Mouse (Mus musculus) MEL (cell line): ENCODE measurements around the gene Otp. TPM values are rescaled to one million over a fixed set of nuclear protein-coding genes. Genes with fewer than 3 reads are reported as not detected.

ENCODE experiments used
- DNase-seq: peaks from one replicate; pipeline ENCODE4 v3.0.0; 2011; ENCODE audit warnings: low read depth, low spot score
- H3K27ac ChIP-seq: 2 replicates; pipeline ENCODE4 v1.5.1; 2012; ENCODE audit warnings: low read depth, mild to moderate bottlenecking, control low read depth, low read length, moderate library complexity; ENCODE audit not compliant: control insufficient read depth
- H3K27me3 ChIP-seq, 2 experiments: fragments of 150-350 bp in 1 of 2; sonication (generic) in 1 of 2; 2 replicates each; pipeline ENCODE4 v1.6.1; 2012; ENCODE audit warnings: low read length in 2 of 2, mild to moderate bottlenecking in 2 of 2, improper control_type of control experiment in 1 of 2, moderate library complexity in 1 of 2; ENCODE audit not compliant: insufficient read depth in 2 of 2, control insufficient read depth in 1 of 2
- H3K36me3 ChIP-seq, 2 experiments: 2 replicates each; pipeline ENCODE4 v1.6.1; 2012 to 2014; ENCODE audit warnings: low read length in 2 of 2, improper control_type of control experiment in 1 of 2, inconsistent platforms in 1 of 2, mild to moderate bottlenecking in 1 of 2; ENCODE audit not compliant: insufficient read depth in 2 of 2, control insufficient read depth in 1 of 2
- H3K4me1 ChIP-seq, 2 experiments: fragments of 150-350 bp in 1 of 2; sonication (generic) in 1 of 2; 2 replicates each; pipeline ENCODE4 v1.6.1; 2012; ENCODE audit warnings: low read length in 2 of 2, improper control_type of control experiment in 1 of 2, mild to moderate bottlenecking in 1 of 2; ENCODE audit not compliant: insufficient read depth in 2 of 2, control insufficient read depth in 1 of 2
- H3K4me3 ChIP-seq, 2 experiments: fragments of 150-350 bp in 1 of 2; sonication (generic) in 1 of 2; 2 replicates each; pipeline ENCODE4 v1.5.1; 2012; ENCODE audit warnings: low read depth in 2 of 2, low read length in 2 of 2, mild to moderate bottlenecking in 2 of 2, moderate library complexity in 2 of 2, control low read depth in 1 of 2, improper control_type of control experiment in 1 of 2; ENCODE audit not compliant: control insufficient read depth in 1 of 2, insufficient read depth in 1 of 2
- H3K79me2 ChIP-seq: 2 replicates; pipeline ENCODE4 v1.6.1; 2012; ENCODE audit warnings: mild to moderate bottlenecking, low read length, moderate library complexity; ENCODE audit not compliant: control insufficient read depth, poor library complexity, insufficient read depth
- H3K9ac ChIP-seq: 2 replicates; pipeline ENCODE4 v1.6.1; 2012; ENCODE audit warnings: low read depth, mild to moderate bottlenecking, control low read depth, low read length, moderate library complexity; ENCODE audit not compliant: control insufficient read depth, poor library complexity, severe bottlenecking
- H3K9me3 ChIP-seq: fragments of 150-350 bp; sonication (generic); replicated peaks from 2 replicates; pipeline ENCODE4 v1.6.1; 2012; ENCODE audit warnings: mild to moderate bottlenecking, low read length, improper control_type of control experiment, moderate library complexity; ENCODE audit not compliant: insufficient read depth
- BHLHE40 ChIP-seq: IDR thresholded peaks from 2 replicates; pipeline ENCODE4 v1.6.1; 2012; ENCODE audit warnings: low read depth, mild to moderate bottlenecking, inconsistent platforms, low read length, improper control_type of control experiment, borderline replicate concordance
- CHD1 ChIP-seq: IDR thresholded peaks from 2 replicates; pipeline ENCODE4 v1.6.1; 2012; ENCODE audit warnings: low read depth, mild to moderate bottlenecking, inconsistent platforms, low read length, improper control_type of control experiment
- CHD2 ChIP-seq: IDR thresholded peaks from 2 replicates; pipeline ENCODE4 v1.6.1; 2011; ENCODE audit warnings: low read length, improper control_type of control experiment
- E2F4 ChIP-seq: IDR thresholded peaks from 2 replicates; pipeline ENCODE4 v1.6.1; 2011; ENCODE audit warnings: low read depth, low read length, improper control_type of control experiment, borderline replicate concordance
- ELF1 ChIP-seq: IDR thresholded peaks from 2 replicates; pipeline ENCODE4 v1.6.1; 2014; ENCODE audit warnings: low read depth, mild to moderate bottlenecking, inconsistent platforms, low read length, improper control_type of control experiment, moderate library complexity
- ETS1 ChIP-seq: IDR thresholded peaks from 2 replicates; pipeline ENCODE4 v1.6.1; 2012; ENCODE audit warnings: low read depth, mild to moderate bottlenecking, inconsistent platforms, low read length, improper control_type of control experiment, moderate library complexity
- GATA1 ChIP-seq: IDR thresholded peaks from 2 replicates; pipeline ENCODE4 v1.6.1; 2011; ENCODE audit warnings: low read depth, low read length, improper control_type of control experiment
- HCFC1 ChIP-seq: IDR thresholded peaks from 2 replicates; pipeline ENCODE4 v1.6.1; 2012; ENCODE audit warnings: low read depth, mild to moderate bottlenecking, inconsistent platforms, low read length, improper control_type of control experiment, moderate library complexity
- KAT2A ChIP-seq: conservative IDR thresholded peaks from 2 replicates; pipeline ENCODE4 v1.6.1; 2012; ENCODE audit warnings: low read depth, low read length, improper control_type of control experiment, inconsistent platforms
- MEF2A ChIP-seq: IDR thresholded peaks from 2 replicates; pipeline ENCODE4 v1.6.1; 2014; ENCODE audit warnings: low read depth, mild to moderate bottlenecking, inconsistent platforms, low read length, improper control_type of control experiment; ENCODE audit not compliant: poor library complexity, insufficient replicate concordance, severe bottlenecking; ENCODE audit errors: extremely low read depth
- MYB ChIP-seq: IDR thresholded peaks from 2 replicates; pipeline ENCODE4 v1.6.1; 2011; ENCODE audit warnings: mild to moderate bottlenecking, low read depth, low read length, improper control_type of control experiment
- NELFE ChIP-seq: IDR thresholded peaks from 2 replicates; pipeline ENCODE4 v1.6.1; 2011; ENCODE audit warnings: low read depth, low read length, improper control_type of control experiment
- POLR2AphosphoS5 ChIP-seq: IDR thresholded peaks from 2 replicates; pipeline ENCODE4 v1.6.1; 2012; ENCODE audit warnings: low read depth, borderline replicate concordance, mild to moderate bottlenecking, inconsistent platforms, low read length, moderate library complexity, mixed read lengths
- RCOR1 ChIP-seq: IDR thresholded peaks from 2 replicates; pipeline ENCODE4 v1.6.1; 2012; ENCODE audit warnings: low read depth, mild to moderate bottlenecking, inconsistent platforms, low read length, improper control_type of control experiment
- SMC3 ChIP-seq: IDR thresholded peaks from 2 replicates; pipeline ENCODE4 v1.6.1; 2011; ENCODE audit warnings: low read depth, low read length, improper control_type of control experiment
- TCF12 ChIP-seq: IDR thresholded peaks from 2 replicates; pipeline ENCODE4 v1.6.1; 2014; ENCODE audit warnings: low read depth, mild to moderate bottlenecking, inconsistent platforms, low read length, improper control_type of control experiment, moderate library complexity
- UBTF ChIP-seq: IDR thresholded peaks from 2 replicates; pipeline ENCODE4 v1.6.1; 2012; ENCODE audit warnings: low read depth, mild to moderate bottlenecking, inconsistent platforms, low read length, improper control_type of control experiment, moderate library complexity, borderline replicate concordance; ENCODE audit not compliant: insufficient read depth
- USF1 ChIP-seq: IDR thresholded peaks from 2 replicates; pipeline ENCODE4 v1.6.1; 2014; ENCODE audit warnings: low read depth, mild to moderate bottlenecking, inconsistent platforms, low read length, improper control_type of control experiment, moderate library complexity
- polyA plus RNA-seq, 2 experiments: library from polyadenylated mRNA; stranded (reverse) in 1 of 2; unstranded in 1 of 2; fragments of >175 nt in 1 of 2; fragments of >200 nt in 1 of 2; gene quantifications; 2 replicates each; pipeline versions ENCODE4 v1.2.1 to v1.2.4; 2012; ENCODE audit warnings: low replicate concordance in 2 of 2, low read depth in 1 of 2; ENCODE audit not compliant: insufficient read length in 2 of 2, insufficient read depth in 1 of 2, missing spikeins in 1 of 2
- total RNA-seq: library from RNA; depleted of rRNA; stranded (reverse); fragments of 300-350 nt; gene quantifications from 2 replicates; pipeline ENCODE4 v1.2.3, GENCODE M21; 2012; rRNA removed

Gene Otp
- total and polyA plus RNA-seq, 3 experiments: not detected

GRCm38 (mm10) chr13:94915654-94916053 lies 40.3 kb downstream of the Otp start:
- TF ChIP-seq CHD1 (no peak), CHD2 (no peak), USF1 (peak; percentile 35; the same call in 1 of the 2 replicates)
- Histone ChIP-seq H3K4me3 (no peak overlapping the region), H3K9me3 (no peaks in the 10 kb centered on the region), H3K27me3 (0 out of 4 replicates have a peak, but pooled peaks cover 0 to 2% of the 10 kb centered on the region in 2 experiments), H3K36me3 (no peaks in the 10 kb centered on the region), H3K79me2 (no peaks in the 10 kb centered on the region), H3K27ac (no peak overlapping the region), H3K9ac (no peak overlapping the region), H3K4me1 (no peaks in the 10 kb centered on the region)
- DNase-seq: no peak

- no peaks in the 10 kb centered on the region for H3K4me1 ChIP-seq
- H3K9me3 ChIP-seq: no peaks in the 10 kb centered on the region
- H3K27me3 ChIP-seq: no peaks in the 10 kb centered on the region
- H3K79me2 ChIP-seq: no peaks in the 10 kb centered on the region
- no peak overlapping the region for H3K4me3 ChIP-seq
- H3K36me3 ChIP-seq: no peaks in the 10 kb centered on the region
- H3K9ac ChIP-seq: no peak overlapping the region
- no peak for TF ChIP-seq GATA1
- TF ChIP-seq SMC3: no peak
- TF ChIP-seq TCF12: no peak
- TF ChIP-seq MYB: no peak
- TF ChIP-seq NELFE: no peak
- TF ChIP-seq RCOR1: no peak
- TF ChIP-seq MEF2A: no peak
- no peak for TF ChIP-seq HCFC1
- no peak for TF ChIP-seq ETS1
- TF ChIP-seq E2F4: no peak
- no peak for TF ChIP-seq UBTF
- no peak for TF ChIP-seq POLR2AphosphoS5
- no peak for TF ChIP-seq USF1
- TF ChIP-seq ELF1: no peak
- no peak for TF ChIP-seq CHD2
- TF ChIP-seq KAT2A: no peak
- no peak for TF ChIP-seq BHLHE40
- no peak for DNase-seq
- H3K27ac ChIP-seq: no peak overlapping the region
Observed at GRCm38 (mm10) chr13:94928086-94928485, 52.7 kb downstream of the Otp start.

Other genes with a start within 250 kb of the Otp start
- 263 and 264 TPM in 2 replicates for gene Tbca, start 86.7 kb upstream of the Otp start, total RNA-seq
- 100 to 1,000 TPM in 1 of 2 experiments, not detected in 1; 155 TPM for gene Tbca, start 86.7 kb upstream of the Otp start, polyA plus RNA-seq
- gene Wdr41, start 100.7 kb downstream of the Otp start, total RNA-seq: 11.3 and 14.3 TPM in 2 replicates
- gene Wdr41, start 100.7 kb downstream of the Otp start, polyA plus RNA-seq: 10 to 100 TPM in 1 of 2 experiments, not detected in 1; 14.3 TPM